Mouse (Mus musculus) G1E (cell line): Measurements from ENCODE around the gene Ggact. TPM values are rescaled to one million over a fixed set of nuclear protein-coding genes. Genes with fewer than 3 reads are reported as not detected.

ENCODE experiments used
- ATAC-seq: 2 replicates; pipeline ENCODE4 v1.8.0; 2016; ENCODE audit warnings: mild to moderate bottlenecking; ENCODE audit not compliant: insufficient number of reproducible peaks, poor library complexity, low FRiP score, severe bottlenecking; ENCODE audit errors: extremely low read depth
- DNase-seq: peaks from one replicate; pipeline ENCODE4 v3.0.0; 2012; ENCODE audit warnings: low spot score
- H3K27me3 ChIP-seq: 2 replicates; pipeline ENCODE4 v1.6.1; 2012; ENCODE audit warnings: mild to moderate bottlenecking, low read length, inconsistent platforms; ENCODE audit not compliant: insufficient read depth
- H3K36me3 ChIP-seq: replicated peaks from 2 replicates; pipeline ENCODE3; 2012; ENCODE audit warnings: mild to moderate bottlenecking, inconsistent platforms
- H3K4me1 ChIP-seq: 2 replicates; pipeline ENCODE4 v1.6.1; 2012; ENCODE audit warnings: low read depth, low read length, inconsistent platforms, mixed read lengths; ENCODE audit not compliant: insufficient read depth
- H3K4me3 ChIP-seq: 2 replicates; pipeline ENCODE4 v1.5.1; 2012; ENCODE audit warnings: low read depth, mild to moderate bottlenecking, inconsistent platforms, low read length, moderate library complexity, mixed read lengths
- H3K9me3 ChIP-seq: replicated peaks from 2 replicates; pipeline ENCODE4 v1.6.1; 2012; ENCODE audit warnings: inconsistent platforms
- CTCF ChIP-seq: IDR thresholded peaks from 2 replicates; pipeline ENCODE4 v1.5.1; 2012; ENCODE audit warnings: low read depth, low read length, inconsistent platforms, mixed read lengths
- GATA1 ChIP-seq: IDR thresholded peaks from 2 replicates; pipeline ENCODE4 v1.6.1; 2012; ENCODE audit warnings: borderline replicate concordance, low read length, inconsistent platforms, mixed read lengths
- GATA2 ChIP-seq: IDR thresholded peaks from 2 replicates; pipeline ENCODE4 v1.6.1; 2012; ENCODE audit warnings: low read depth, low read length, inconsistent platforms, borderline replicate concordance
- POLR2AphosphoS5 ChIP-seq: IDR thresholded peaks from 2 replicates; pipeline ENCODE4 v1.6.1; 2012; ENCODE audit warnings: low read depth, low read length, inconsistent platforms; ENCODE audit not compliant: insufficient replicate concordance
- TAL1 ChIP-seq: conservative IDR thresholded peaks from 2 replicates; pipeline ENCODE4 v1.6.1; 2012; ENCODE audit warnings: low read depth, low read length, inconsistent platforms, mixed read lengths
- polyA plus RNA-seq: library from polyadenylated mRNA; stranded (reverse); fragments of >175 nt; gene quantifications from 2 replicates; pipeline ENCODE4 v1.2.3, GENCODE M21; 2012
- total RNA-seq, 2 experiments: library from RNA; stranded (forward) in 1 of 2; stranded (reverse) in 1 of 2; fragments of 200-1000 nt in 1 of 2; fragments of >200 nt in 1 of 2; fragmentation: Nextera tagmentation in 1 of 2; gene quantifications; 2 replicates each; pipeline ENCODE4 v1.2.3; 2014 to 2017

Ggact gene
- total and polyA plus RNA-seq, 3 experiments = 26.5 to 80.0 (median 74.6) TPM

DNA sequence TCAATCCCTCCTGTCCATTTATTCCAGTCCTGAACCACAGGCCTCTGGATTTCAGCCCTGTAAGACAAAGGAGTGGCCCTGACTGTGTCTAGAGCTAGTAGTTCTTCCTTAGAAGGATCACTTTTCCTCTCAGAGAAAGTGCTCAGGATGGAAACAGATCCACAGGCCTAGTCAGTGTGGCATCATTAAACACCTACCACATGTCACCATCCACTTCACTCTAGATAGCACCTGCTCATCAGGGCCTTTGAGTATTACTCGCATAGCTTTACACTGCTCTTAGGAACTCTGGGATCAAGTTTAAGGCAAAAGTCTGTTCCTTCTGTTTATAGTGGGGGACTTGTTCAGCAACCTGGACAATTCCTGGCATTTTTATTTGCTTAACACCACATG is 25.1 kb downstream of the Ggact start:
- H3K9me3 ChIP-seq = no peaks in the 10 kb centered on the region
- H3K4me1 ChIP-seq = no peaks in the 10 kb centered on the region
- TF ChIP-seq GATA1 (no peak), CTCF (no peak), TAL1 (no peak), POLR2AphosphoS5 (no peak), GATA2 (no peak)
- ATAC-seq = no peak
- H3K4me3 ChIP-seq = no peak overlapping the region
- peaks cover 94% of the 10 kb centered on the region for H3K36me3 ChIP-seq
- DNase-seq = no peak
- H3K27me3 ChIP-seq = no peaks in the 10 kb centered on the region

DNA sequence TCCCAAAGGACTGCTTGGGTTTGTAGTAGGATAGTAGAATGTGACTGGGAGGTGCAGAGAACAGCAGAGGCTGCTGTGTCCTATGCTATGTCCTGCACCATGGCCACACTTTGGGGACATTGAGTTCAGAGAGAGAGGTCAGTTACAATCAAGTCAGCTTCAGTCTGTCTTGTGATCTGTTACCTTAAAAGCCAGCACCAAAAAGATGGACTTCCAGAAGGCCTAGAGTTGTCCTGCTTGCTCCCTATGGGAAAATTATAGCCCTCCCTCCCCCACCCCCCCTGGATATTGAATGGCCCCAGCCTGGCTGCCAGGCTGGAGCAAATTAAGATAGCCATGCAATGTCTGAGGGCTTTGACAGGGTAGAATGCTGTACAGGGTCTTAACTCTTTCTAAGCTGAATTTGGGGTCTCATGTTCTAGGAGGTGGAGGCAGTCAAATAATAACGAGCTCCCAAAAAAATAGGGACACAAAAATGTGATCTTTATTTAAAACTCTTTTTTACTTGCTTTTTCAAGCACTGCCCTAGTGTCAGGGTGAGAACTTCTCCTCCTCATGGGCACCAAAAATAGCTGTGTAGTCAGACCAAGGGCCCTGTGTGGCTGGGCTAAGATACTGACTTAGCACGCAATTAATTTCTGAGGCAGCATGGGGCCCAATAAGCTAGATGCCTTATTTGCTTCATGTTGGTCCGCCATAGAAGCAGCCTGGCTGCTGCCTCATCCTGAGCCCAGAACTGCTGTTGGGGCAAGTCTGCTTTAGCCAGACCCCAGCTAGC is 25.7 kb downstream of the Ggact start:
- no peak for DNase-seq
- Histone ChIP-seq H3K9me3 (no peaks in the 10 kb centered on the region), H3K27me3 (no peaks in the 10 kb centered on the region), H3K4me3 (no peak overlapping the region), H3K4me1 (no peaks in the 10 kb centered on the region), H3K36me3 (peaks cover 93% of the 10 kb centered on the region)
- ATAC-seq = no peak
- TF ChIP-seq TAL1 = no peak
- no peak for TF ChIP-seq POLR2AphosphoS5
- TF ChIP-seq CTCF = no peak
- no peak for TF ChIP-seq GATA1
- no peak for TF ChIP-seq GATA2

DNA sequence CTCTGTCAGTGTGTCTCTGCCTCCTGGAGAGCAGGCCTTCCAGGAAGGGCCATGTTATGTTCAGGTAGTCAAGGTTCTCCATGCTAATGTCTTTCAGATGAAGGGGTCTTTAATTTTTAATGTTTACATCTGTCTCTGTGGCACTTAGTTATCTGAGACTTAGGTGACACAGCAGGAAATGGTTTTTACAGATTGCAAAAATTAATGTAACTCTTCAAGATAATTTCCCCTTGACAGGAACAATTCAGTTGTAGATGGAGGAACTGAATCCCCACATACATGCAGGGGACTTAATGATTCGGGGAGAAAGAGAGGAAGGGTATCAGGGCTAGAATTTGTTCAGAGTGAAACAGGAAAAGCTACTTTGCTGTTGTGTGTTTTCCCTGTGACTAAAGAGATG is 26.3 kb downstream of the Ggact start:
- TF ChIP-seq CTCF = no peak
- no peak for TF ChIP-seq TAL1
- TF ChIP-seq POLR2AphosphoS5 = no peak
- no peak for TF ChIP-seq GATA1
- no peak for TF ChIP-seq GATA2
- ATAC-seq = no peak
- Histone ChIP-seq H3K4me3 (no peak overlapping the region), H3K9me3 (no peaks in the 10 kb centered on the region), H3K27me3 (no peaks in the 10 kb centered on the region), H3K4me1 (no peaks in the 10 kb centered on the region), H3K36me3 (peaks cover 91% of the 10 kb centered on the region)
- no peak for DNase-seq

DNA sequence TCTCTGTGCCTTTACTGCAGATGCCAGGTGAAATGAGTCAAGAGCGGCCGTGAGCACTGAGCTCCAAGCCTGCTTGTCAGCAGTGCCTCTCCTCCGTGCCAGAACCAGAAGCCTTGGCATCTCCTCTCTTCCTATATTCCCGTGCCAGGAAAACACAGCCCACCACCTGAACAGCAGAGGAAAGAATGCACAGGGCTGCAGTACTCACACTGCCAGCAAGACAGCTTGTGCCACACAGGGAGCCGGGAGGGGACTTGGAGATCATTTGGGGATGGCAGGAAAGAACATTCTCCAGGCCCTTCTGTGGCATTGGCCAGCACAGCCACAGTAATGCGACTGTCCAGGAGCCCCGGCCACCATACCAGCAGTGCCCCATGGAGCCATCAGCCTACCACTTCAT is 27.7 kb downstream of the Ggact start:
- no peak for ATAC-seq
- TF ChIP-seq TAL1 = no peak
- no peak for TF ChIP-seq POLR2AphosphoS5
- TF ChIP-seq GATA2 = no peak
- TF ChIP-seq GATA1 = no peak
- no peak for TF ChIP-seq CTCF
- no peaks in the 10 kb centered on the region for H3K9me3 ChIP-seq
- H3K27me3 ChIP-seq = no peaks in the 10 kb centered on the region
- no peaks in the 10 kb centered on the region for H3K4me1 ChIP-seq
- no peak for DNase-seq
- peaks cover 82% of the 10 kb centered on the region for H3K36me3 ChIP-seq
- no peak overlapping the region for H3K4me3 ChIP-seq

DNA sequence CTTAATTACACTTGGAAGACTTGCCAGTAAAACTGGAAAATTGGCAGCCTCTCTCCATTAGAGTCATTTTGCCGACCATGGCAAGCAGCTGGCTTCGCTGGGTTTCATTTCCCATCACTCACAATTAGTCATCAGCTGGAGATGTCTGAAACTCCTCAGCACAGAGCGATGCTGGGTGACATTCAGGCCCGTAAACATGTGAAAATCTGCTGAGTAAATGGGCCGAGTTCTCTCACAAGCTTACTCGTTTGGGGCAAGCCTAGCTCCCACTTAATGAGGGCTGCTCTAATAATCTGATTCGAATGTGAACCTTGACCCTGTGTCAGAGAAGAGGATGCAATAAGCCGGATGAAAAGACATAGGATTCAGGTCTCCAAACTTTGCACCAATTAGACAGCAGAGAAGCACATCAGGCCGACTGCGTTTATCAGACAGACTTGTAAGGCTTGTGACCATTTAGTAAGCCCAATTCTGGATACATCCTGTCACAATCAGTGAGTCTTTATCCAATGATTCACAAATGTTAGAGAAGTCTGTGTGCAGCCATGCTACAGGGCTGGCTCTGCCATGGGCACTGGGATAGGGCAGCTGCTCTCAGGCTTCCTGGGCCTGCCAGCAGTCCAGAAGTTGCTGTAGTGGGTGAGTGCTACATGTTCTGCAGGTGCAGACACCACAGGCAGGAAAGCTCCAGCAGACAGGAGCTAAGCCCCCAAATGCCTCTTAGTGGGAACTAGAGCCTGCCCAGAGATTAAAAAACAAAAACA is 29.6 kb downstream of the Ggact start:
- TF ChIP-seq GATA1 = no peak
- no peak for TF ChIP-seq CTCF
- TF ChIP-seq TAL1 = no peak
- TF ChIP-seq POLR2AphosphoS5 = no peak
- no peak for TF ChIP-seq GATA2
- Histone ChIP-seq H3K4me3 (no peak overlapping the region), H3K9me3 (no peaks in the 10 kb centered on the region), H3K27me3 (no peaks in the 10 kb centered on the region), H3K36me3 (peaks cover 72% of the 10 kb centered on the region), H3K4me1 (no peaks in the 10 kb centered on the region)
- DNase-seq = no peak
- ATAC-seq = no peak

DNA sequence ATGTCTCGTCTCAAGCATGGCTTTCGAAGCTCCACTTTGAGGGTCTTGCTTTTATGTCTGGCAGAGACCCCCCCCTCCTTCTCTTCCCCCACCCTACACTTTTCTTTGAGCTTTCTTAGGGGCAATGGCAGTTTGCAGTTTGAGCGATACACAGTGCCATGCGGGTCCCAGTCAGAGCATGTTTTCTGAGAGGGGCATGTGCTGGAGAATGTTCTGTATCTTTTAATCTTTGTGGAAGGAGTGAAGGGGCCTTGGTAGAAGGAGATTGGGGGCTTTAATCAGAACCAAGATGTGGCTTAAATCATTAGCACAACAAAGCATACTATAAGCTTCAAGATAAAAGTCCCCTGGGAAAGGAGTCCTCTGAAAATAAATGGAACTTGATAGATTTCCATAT is 30.1 kb downstream of the Ggact start:
- Histone ChIP-seq H3K27me3 (no peaks in the 10 kb centered on the region), H3K4me3 (no peak overlapping the region), H3K4me1 (no peaks in the 10 kb centered on the region), H3K9me3 (no peaks in the 10 kb centered on the region), H3K36me3 (peaks cover 71% of the 10 kb centered on the region)
- no peak for DNase-seq
- no peak for ATAC-seq
- TF ChIP-seq GATA1 (no peak), CTCF (no peak), TAL1 (no peak), GATA2 (no peak), POLR2AphosphoS5 (no peak)
